Mouse (Mus musculus): ENCODE data around the gene Olfr164. TPM values are rescaled to one million over a fixed set of nuclear protein-coding genes. Genes with fewer than 3 reads are reported as not detected.

Olfr164 gene
- not detected for total RNA-seq (2021)
- long read RNA-seq, experiment 1 = 0 reads
- long read RNA-seq, experiment 2 = 0 reads

- no peak within 1 kb of the TSS for H3K27ac ChIP-seq
- no peak for TF ChIP-seq CTCF (conservative IDR thresholded peaks at IDR 0.05)
- no peak for DNase-seq (ENCODE audit: low spot score in 2 of 2)
- H3K4me3 ChIP-seq = no peak within 1 kb of the TSS
Observed at GRCm38 (mm10) chr16:19313964-19314363, at the start of gene Olfr164. Olfr164 (minus strand) TSS chr16:19314064.

- H3K4me3 ChIP-seq = no peak overlapping the region
- no peak for TF ChIP-seq CTCF (conservative IDR thresholded peaks at IDR 0.05)
- DNase-seq (ENCODE audit: low spot score in 2 of 2) = no peak
- no peak overlapping the region for H3K27ac ChIP-seq
Observed at GRCm38 (mm10) chr16:19349111-19349510, 35.2 kb upstream of the Olfr164 start.

DNA sequence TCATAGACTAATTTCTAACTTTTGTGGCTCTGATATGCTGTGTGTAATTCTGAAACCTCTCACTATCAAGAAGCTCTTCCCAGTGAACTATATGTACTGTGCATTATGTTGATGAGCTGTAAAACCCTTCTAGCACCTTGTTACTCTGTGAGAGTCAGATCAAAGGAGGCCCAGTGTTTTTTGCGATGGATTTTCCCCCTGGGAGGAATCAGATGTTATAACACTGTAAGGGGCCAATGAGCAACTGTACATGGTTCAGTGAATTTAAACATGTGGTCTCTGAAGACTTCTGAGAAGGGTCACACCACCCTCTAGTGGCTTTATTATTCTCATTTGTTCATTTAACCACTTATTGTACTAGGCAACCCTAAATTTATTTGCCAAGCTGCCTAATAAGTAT, 50.6 kb downstream of the Olfr164 start:
- Histone ChIP-seq H3K4me3 (no peak overlapping the region), H3K27ac (no peak overlapping the region)
- TF ChIP-seq CTCF (conservative IDR thresholded peaks at IDR 0.05) = no peak
- no peak for DNase-seq (ENCODE audit: low spot score in 2 of 2)

DNA sequence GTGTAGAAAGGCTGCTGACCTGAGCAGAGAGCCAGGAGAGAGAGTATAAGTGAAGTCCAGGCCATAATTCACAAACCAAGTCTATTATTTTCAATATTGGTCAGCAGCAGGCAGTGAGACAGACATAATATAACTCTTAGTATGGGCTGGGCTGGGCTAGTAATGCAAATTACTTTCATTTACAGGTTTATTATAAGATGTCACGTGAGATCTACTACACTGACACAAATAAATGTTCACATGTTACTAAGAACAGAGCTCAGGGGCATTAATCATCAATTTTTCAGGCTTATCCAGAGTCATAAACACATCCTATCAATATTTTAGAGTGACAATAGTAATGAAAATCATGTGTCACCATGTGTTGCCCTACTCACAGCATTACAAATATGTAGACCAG, 53.1 kb downstream of the Olfr164 start:
- TF ChIP-seq CTCF (conservative IDR thresholded peaks at IDR 0.05) = no peak

GRCm38 (mm10) chr16:19245835-19246234, 68.0 kb downstream of the Olfr164 start:
- Histone ChIP-seq H3K27ac (no peak overlapping the region), H3K4me3 (no peak overlapping the region)
- TF ChIP-seq CTCF (conservative IDR thresholded peaks at IDR 0.05) = no peak
- no peak for DNase-seq (ENCODE audit: low spot score in 2 of 2)

More for the DNA sequence above, 53.1 kb downstream of the Olfr164 start:
- Histone ChIP-seq H3K27ac (no peak overlapping the region), H3K4me3 (no peak overlapping the region)
- no peak for DNase-seq (ENCODE audit: low spot score in 2 of 2)

DNA sequence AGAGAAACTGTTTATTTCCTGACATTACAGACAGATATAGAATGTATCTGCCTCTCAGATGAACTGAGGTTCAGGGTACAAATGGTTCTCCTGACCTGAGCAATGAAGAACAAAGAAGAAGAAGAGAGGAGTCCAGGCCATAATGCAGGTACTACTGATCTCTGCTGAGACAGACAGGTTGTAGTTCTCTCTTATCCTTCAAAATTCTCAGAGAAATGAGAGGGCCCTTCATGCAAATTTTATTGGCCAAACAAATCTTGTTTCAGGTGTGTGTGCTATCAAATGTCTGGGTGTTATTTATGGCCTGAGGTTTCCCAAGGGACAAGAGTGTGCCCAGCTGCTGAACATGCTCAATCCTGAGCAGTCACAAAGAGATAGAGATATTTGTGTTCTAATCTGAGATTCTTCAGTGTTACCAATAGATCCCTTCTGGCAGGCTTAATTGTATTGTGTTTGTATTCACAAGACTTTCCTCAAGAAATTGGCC, 72.3 kb downstream of the Olfr164 start:
- Histone ChIP-seq H3K27ac (no peak overlapping the region), H3K4me3 (no peak overlapping the region)
- TF ChIP-seq CTCF (conservative IDR thresholded peaks at IDR 0.05) = no peak
- no peak for DNase-seq (ENCODE audit: low spot score in 2 of 2)

GRCm38 (mm10) chr16:19240792-19241538, 72.9 kb downstream of the Olfr164 start:
- no peak for DNase-seq (ENCODE audit: low spot score in 2 of 2)
- no peak for TF ChIP-seq CTCF (conservative IDR thresholded peaks at IDR 0.05)
- Histone ChIP-seq H3K27ac (no peak overlapping the region), H3K4me3 (no peak overlapping the region)

DNA sequence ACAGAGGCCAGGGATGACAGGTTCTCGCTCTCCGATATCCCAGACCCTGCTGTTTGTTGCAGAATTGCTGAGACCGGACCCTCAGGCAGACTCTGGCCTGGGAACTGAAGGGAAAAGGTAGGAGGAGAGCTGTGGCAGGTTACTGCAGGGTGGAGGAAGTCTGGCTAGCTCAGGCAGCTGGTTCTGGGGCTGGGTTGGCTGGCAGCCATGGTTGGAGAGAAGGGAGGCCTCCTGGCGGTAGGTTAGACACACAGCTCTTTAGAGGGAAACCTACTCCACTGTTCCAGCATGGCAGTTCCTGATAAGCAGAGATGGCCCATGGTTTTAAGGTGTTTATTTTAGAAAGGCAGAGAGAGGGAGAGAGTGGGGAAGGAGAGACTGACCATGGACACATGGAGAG, 77.1 kb downstream of the Olfr164 start:
- no peak for TF ChIP-seq CTCF (conservative IDR thresholded peaks at IDR 0.05)
- Histone ChIP-seq H3K27ac (no peak overlapping the region), H3K4me3 (no peak overlapping the region)
- no peak for DNase-seq (ENCODE audit: low spot score in 2 of 2)

Small RNA genes within 50 kb of the gene (microRNA-seq; reads per million reads assigned to microRNA genes)
- 0 reads per million in 2 experiments for gene Gm23612

Other genes starting within 250 kb of the Olfr164 start
- gene Olfr165, start 109.1 kb upstream of the Olfr164 start, total RNA-seq (2021) = not detected
- gene Olfr166, start 169.6 kb upstream of the Olfr164 start, total RNA-seq (2021) = not detected
- not detected for gene Olfr167, start 208.2 kb upstream of the Olfr164 start, total RNA-seq (2021)
- not detected for gene Olfr168, start 221.5 kb upstream of the Olfr164 start, total RNA-seq (2021)